Mouse (Mus musculus) heart, postnatal 0 days (tissue): Measurements from ENCODE around the gene Pomt2.

Experiments
- CTCF ChIP-seq: IDR thresholded peaks from 2 replicates; pipeline ENCODE4 v1.5.1; 2016; ENCODE audit warnings: antibody characterized with exemption, control low read depth, low read depth
- EP300 ChIP-seq: IDR thresholded peaks from 2 replicates; pipeline ENCODE4 v1.6.1; 2016; ENCODE audit warnings: antibody characterized with exemption, low read depth

- TF ChIP-seq CTCF (no peak; the same call in 1 of the 2 replicates), EP300 (no peak)
Observed at GRCm38 (mm10) chr12:87088331-87088730, 59.4 kb downstream of the Pomt2 start.
